Mouse (Mus musculus) thymus, adult 2 months (tissue): ENCODE measurements around the gene Cobll1. TPM values are rescaled to one million over a fixed set of nuclear protein-coding genes. Genes with fewer than 3 reads are reported as not detected.

Experiments
- DNase-seq: peaks from one replicate; pipeline ENCODE4 v3.0.0; 2021
- H3K27ac ChIP-seq: fragments of 200-500 bp; 2 replicates; pipeline ENCODE4 v1.5.1; 2012; ENCODE audit warnings: low read length, control low read depth; ENCODE audit not compliant: control insufficient read depth, insufficient read depth
- H3K27me3 ChIP-seq: fragments of 200-500 bp; 2 replicates; pipeline ENCODE4 v1.6.1; 2012; ENCODE audit warnings: mild to moderate bottlenecking, low read length, moderate library complexity, mixed read lengths; ENCODE audit not compliant: control insufficient read depth, insufficient read depth
- H3K36me3 ChIP-seq: fragments of 200-500 bp; 2 replicates; pipeline ENCODE4 v1.6.1; 2012; ENCODE audit warnings: mild to moderate bottlenecking, low read length, moderate library complexity; ENCODE audit not compliant: control insufficient read depth, insufficient read depth
- H3K4me1 ChIP-seq: fragments of 200-500 bp; replicated peaks from 2 replicates; pipeline ENCODE4 v1.6.1; 2012; ENCODE audit warnings: low read length; ENCODE audit not compliant: control insufficient read depth, insufficient read depth
- H3K4me3 ChIP-seq: fragments of 200-500 bp; 2 replicates; pipeline ENCODE4 v1.5.1; 2012; ENCODE audit warnings: mild to moderate bottlenecking, low read length, control low read depth, moderate library complexity; ENCODE audit not compliant: control insufficient read depth, insufficient read depth
- CTCF ChIP-seq: fragments of 200-500 bp; IDR thresholded peaks from 2 replicates; pipeline ENCODE4 v1.5.1; 2012; ENCODE audit warnings: mild to moderate bottlenecking, control low read depth, low read length, moderate library complexity, borderline replicate concordance; ENCODE audit not compliant: control insufficient read depth, poor library complexity, insufficient read depth; ENCODE audit errors: extremely low read depth
- POLR2A ChIP-seq: fragments of 200-500 bp; IDR thresholded peaks from 2 replicates; pipeline ENCODE4 v1.6.1; 2012; ENCODE audit warnings: mild to moderate bottlenecking, low read length, control low read depth, moderate library complexity; ENCODE audit not compliant: control insufficient read depth, poor library complexity, insufficient read depth; ENCODE audit errors: extremely low read depth
- WGBS: fragments of 180-500 bp; shearing (Covaris S2); methylation state at CpG from one replicate; pipeline ENCODE4 v1.1.7; 2018; 5-methylcytosine and 5-hydroxymethylcytosine counted together
- polyA plus RNA-seq: library from polyadenylated mRNA; depleted of rRNA; stranded (reverse); fragments of >200 nt; gene quantifications from 2 replicates; pipeline ENCODE4 v1.2.3, GENCODE M21; 2012

Gene Cobll1
- polyA plus RNA-seq, 1 experiment: 3.5 TPM

DNA sequence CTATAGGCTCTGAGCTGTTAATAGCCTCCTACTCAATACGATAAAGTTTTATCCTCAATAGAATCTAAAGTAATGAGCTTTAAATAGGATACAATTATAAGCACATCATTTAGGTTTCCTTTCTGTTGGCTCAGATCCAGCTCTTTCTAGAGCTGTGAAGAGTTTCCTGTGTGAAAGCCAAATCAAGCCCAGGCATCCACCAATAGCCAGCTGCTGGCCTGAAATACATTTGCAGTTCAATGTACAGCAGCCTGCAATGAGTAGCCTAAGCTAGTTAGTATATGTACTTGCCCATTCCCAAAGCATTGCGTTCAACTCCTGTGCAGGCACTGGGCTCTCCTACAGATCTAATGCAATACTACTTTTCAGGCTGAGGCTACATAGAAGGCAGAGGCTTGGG lies 145.2 kb downstream of the Cobll1 start:
- TF ChIP-seq POLR2A (no peak), CTCF (no peak)
- no peak for DNase-seq
- Histone ChIP-seq H3K4me1 (no peaks in the 10 kb centered on the region), H3K36me3 (no peaks in the 10 kb centered on the region), H3K4me3 (no peak overlapping the region), H3K27me3 (no peaks in the 10 kb centered on the region), H3K27ac (no peak overlapping the region)
- 96% methylated on average over 2 of the region's 2 CpGs for WGBS

DNA sequence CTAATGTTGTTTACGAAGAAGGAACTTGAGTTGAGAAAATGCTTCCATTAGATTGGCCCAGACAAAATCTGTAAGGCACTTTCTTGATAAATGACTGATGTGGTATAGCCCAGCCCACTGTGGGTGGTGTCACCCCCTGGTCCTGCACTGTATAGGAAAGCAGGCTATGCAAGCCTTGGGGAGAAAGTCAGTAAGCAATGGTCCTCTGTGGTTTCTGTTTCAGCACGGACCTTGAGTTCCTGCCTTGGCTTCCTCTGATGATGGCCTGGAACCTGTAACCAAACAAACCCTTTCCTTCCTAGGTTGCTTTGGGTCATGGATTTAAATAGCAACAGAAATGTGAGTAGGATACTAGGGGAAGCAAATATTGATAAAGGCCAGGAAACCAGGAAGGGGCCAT lies 148.2 kb downstream of the Cobll1 start:
- Histone ChIP-seq H3K4me3 (no peak overlapping the region), H3K36me3 (no peaks in the 10 kb centered on the region), H3K4me1 (no peaks in the 10 kb centered on the region), H3K27ac (no peak overlapping the region), H3K27me3 (no peaks in the 10 kb centered on the region)
- WGBS: 63% methylated on average over 2 of the region's 2 CpGs
- TF ChIP-seq POLR2A (no peak), CTCF (no peak)
- no peak for DNase-seq

DNA sequence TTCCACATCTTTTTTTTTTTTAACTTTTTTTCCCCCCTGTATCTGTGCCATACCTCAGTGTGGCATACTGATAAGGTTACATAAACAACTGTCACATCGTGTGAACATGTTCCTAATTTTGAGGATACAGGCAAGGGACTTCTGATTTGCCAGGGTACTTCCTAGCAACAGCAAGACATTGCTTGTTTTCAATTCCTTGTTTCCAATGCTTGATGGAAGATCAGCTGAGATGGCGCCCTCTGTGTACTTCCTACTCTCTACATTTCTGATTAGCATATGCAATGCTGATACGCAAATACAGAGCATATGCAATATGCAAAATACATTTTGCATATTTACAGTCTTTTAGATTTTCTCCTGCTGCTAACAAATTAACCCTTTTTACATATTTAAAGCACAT lies 152.0 kb downstream of the Cobll1 start:
- TF ChIP-seq CTCF (no peak), POLR2A (no peak)
- 90% methylated on average over 3 of the region's 3 CpGs for WGBS
- no peak for DNase-seq

DNA sequence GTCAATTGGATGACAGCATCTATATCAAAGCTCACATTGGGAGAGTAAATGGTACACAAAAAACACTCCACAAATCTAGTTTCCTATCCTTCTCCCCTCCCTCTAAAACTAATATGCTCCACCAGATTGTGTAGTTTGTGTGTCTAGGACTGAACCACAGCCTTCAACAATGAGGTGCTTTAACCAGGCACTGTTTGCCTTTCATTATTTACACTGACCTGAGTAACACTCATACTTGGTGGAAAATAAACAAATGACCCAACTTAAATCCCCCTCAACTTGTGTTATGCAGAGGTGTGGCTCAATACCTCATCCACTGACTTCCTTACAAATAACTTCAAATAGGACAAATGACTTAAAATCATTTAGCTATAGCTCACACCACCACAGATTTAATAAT lies 155.8 kb downstream of the Cobll1 start:
- no peak overlapping the region for H3K4me3 ChIP-seq
- TF ChIP-seq POLR2A (no peak), CTCF (no peak)
- H3K4me1 ChIP-seq: no peaks in the 10 kb centered on the region
- H3K36me3 ChIP-seq: no peaks in the 10 kb centered on the region
- no peak for DNase-seq
- H3K27ac ChIP-seq: no peak overlapping the region
- no peaks in the 10 kb centered on the region for H3K27me3 ChIP-seq

More for the DNA sequence above, 152.0 kb downstream of the Cobll1 start:
- Histone ChIP-seq H3K27ac (no peak overlapping the region), H3K4me3 (no peak overlapping the region), H3K4me1 (no peaks in the 10 kb centered on the region), H3K27me3 (no peaks in the 10 kb centered on the region), H3K36me3 (no peaks in the 10 kb centered on the region)

DNA sequence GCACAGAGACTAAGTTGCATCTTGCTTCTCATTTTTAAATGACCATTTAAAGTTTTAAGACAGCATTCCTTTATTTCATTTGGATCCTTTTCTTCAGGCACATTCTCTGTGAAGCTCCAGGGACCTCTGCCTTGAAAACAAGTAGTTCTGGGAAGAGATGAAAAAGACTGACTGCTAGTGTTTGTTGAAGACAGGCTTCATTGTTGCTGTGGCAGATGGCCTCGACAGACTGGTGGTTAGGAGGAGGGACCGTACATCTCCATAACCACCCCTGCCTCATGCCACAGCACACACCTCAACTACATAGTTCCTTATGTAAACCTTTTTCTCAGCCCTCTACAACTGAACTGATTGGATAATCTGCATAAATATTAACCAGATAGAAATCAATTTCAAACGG lies 161.7 kb downstream of the Cobll1 start:
- no peak for TF ChIP-seq POLR2A
- TF ChIP-seq CTCF: no peak
- 82% methylated on average over 3 of the region's 3 CpGs for WGBS
- no peaks in the 10 kb centered on the region for H3K27me3 ChIP-seq
- H3K36me3 ChIP-seq: no peaks in the 10 kb centered on the region
- H3K4me3 ChIP-seq: no peak overlapping the region
- H3K27ac ChIP-seq: no peak overlapping the region
- no peak for DNase-seq
- no peaks in the 10 kb centered on the region for H3K4me1 ChIP-seq

DNA sequence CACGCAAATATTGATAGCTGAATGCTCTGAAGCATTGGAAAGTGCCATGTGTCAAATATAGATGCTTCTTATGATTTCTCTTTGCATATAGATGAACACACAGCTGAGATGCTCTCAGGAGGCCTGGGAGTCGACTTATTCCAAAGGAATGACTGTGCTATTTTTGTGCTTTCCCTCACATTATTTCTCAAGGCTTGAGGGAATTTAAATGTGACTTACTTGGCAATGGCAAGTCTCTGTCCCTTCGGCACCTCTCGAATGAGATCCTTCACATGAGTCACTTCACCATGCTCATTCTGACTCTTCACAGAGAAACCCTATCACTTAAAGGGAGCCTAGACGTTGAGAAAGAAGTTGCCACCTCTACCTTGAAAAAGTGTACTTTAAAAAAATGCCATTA lies 163.4 kb downstream of the Cobll1 start:
- H3K27me3 ChIP-seq: no peaks in the 10 kb centered on the region
- DNase-seq: no peak
- 97% methylated on average over 5 of the region's 5 CpGs for WGBS
- no peaks in the 10 kb centered on the region for H3K4me1 ChIP-seq
- no peak for TF ChIP-seq POLR2A
- no peak for TF ChIP-seq CTCF
- no peak overlapping the region for H3K4me3 ChIP-seq
- no peak overlapping the region for H3K27ac ChIP-seq
- H3K36me3 ChIP-seq: no peaks in the 10 kb centered on the region

DNA sequence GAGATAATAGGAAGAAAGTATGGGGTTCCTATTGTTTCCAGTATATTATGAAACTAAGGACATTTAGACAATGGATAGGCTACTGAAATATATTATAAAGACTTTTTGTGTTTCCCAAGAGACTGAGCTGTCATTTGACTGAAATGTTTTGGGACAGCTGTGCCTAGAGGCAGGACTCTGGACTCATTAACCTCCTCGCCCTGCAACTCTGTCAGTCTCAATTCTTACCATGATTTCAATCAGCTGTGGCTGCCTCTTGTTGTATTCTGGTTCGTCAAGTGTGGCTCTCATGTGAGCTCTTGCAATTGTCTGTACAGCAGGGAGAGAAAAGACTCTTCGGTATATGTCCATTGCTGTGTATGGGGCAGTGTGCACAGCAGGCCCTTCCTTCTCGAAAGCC lies 163.8 kb downstream of the Cobll1 start:
- Histone ChIP-seq H3K36me3 (no peaks in the 10 kb centered on the region), H3K27me3 (no peaks in the 10 kb centered on the region), H3K4me1 (no peaks in the 10 kb centered on the region), H3K4me3 (no peak overlapping the region), H3K27ac (no peak overlapping the region)
- DNase-seq: no peak
- TF ChIP-seq POLR2A: no peak
- TF ChIP-seq CTCF: no peak
- 94% methylated on average over 4 of the region's 4 CpGs for WGBS
